Mouse (Mus musculus): ENCODE data around the gene Gm12184. TPM values are rescaled to one million over a fixed set of nuclear protein-coding genes. Genes with fewer than 3 reads are reported as not detected.
"Not testable (repeated sequence)": the region's sequence is repeated elsewhere in the genome, so short reads cannot be mapped to it uniquely, and the experiment has no call there.

Gene Gm12184
- total RNA-seq (2021): 1 to 10 TPM; 2.6 to 3.0 TPM
- long read RNA-seq, experiment 1, partial matches to known transcripts: 0 of 2 reads
- long read RNA-seq, experiment 1, other reads (novel, unspliced or antisense): 0 of 2 reads
- long read RNA-seq, experiment 2, partial matches to known transcripts: 0 of 5 reads
- long read RNA-seq, experiment 2, other reads (novel, unspliced or antisense): 2 of 5 reads

- DNase-seq; intact Hi-C loops (cut with DNase I): not testable (repeated sequence)
Observed at GRCm38 (mm10) chr11:48825979-48826751, at the start of gene Gm12184, which contains the start of gene Trim7. Gene Gm12184, minus strand, starts transcription at chr11:48826655. Gene Trim7, plus strand, starts transcription at chr11:48826140.

DNA sequence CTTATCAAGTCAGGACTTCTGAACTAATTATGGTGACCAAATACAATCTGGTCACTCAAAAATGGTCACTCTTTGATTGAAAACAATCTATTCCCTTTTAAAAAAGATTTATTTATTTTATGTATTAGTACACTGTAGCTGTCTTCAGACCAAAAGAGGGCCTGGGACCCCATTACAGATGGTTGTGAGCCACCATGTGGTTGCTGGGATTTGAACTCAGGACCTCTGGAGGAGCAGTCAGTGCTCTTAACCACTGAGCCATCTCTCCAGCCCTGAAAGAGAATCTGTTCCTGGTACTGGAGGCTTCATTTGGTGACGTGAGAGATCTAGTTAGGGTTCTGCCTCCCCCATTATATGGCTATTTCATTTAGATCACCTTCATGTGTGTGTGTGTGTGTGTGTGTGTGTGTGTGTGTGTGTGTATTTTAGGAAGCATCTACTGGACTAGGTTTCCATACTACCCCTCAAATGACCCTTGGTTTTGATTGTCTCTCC, 48.9 kb upstream of the Gm12184 start:
- intact Hi-C loops (cut with DNase I); DNase-seq: not testable (repeated sequence)

- intact Hi-C loops (cut with DNase I): loop anchor here (5.0 kb wide), 3 partner anchors 313 to 398 kb away; partner anchors contain the start of genes Btnl9 and Zfp62
- peak; percentile 52 to 65 for DNase-seq
Observed at GRCm38 (mm10) chr11:48874465-48874864, 48.0 kb upstream of the Gm12184 start.

- intact Hi-C loops (cut with DNase I): loop anchor here (1.0 to 5.0 kb wide), 4 partner anchors 230 to 399 kb away; partner anchors contain the start of genes Btnl9 and Zfp62
Observed at GRCm38 (mm10) chr11:48873591-48874290, 47.3 kb upstream of the Gm12184 start.

DNA sequence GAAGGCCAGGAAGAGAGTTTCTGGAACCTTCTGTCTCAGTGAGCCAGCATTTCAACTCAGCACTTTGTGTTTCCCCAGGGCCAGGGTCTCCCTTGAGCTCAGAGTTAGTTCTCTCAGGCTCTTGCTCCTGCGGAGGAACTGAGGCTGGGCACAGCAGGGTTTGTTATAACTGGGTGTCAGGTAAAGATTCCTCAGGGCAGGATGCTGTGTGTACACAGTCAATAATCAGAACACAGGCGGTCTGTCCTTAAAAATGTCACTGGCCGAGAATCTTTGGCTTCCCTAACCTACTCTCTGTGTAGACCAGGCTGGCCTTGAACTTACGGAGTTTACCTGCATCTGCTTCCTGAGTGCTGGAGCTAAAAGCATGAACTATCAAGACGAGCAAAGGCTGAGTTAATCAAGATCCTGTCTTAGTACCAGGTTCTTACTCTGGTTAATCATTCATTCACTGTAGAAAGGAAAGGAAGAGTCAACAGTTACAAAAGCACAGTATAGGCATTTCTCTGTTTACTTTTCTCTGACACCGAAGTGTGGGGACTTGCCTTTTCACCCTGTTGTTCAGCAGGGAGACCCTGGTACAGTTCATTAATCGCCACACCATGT, 46.3 kb upstream of the Gm12184 start:
- intact Hi-C loops (cut with DNase I): loop anchor here (1.0 to 5.0 kb wide), 4 partner anchors 231 to 400 kb away; partner anchors contain the start of genes Btnl9 and Zfp62
- DNase-seq: no peak

More at GRCm38 (mm10) chr11:48873591-48874290, 47.3 kb upstream of the Gm12184 start:
- no peak for DNase-seq

- intact Hi-C loops (cut with DNase I): loop anchor here (5.0 kb wide), 3 partner anchors 315 to 400 kb away; partner anchors contain the start of genes Btnl9 and Zfp62
- peak; percentile 37 to 59 for DNase-seq
Observed at GRCm38 (mm10) chr11:48871817-48872541, 45.5 kb upstream of the Gm12184 start.

DNA sequence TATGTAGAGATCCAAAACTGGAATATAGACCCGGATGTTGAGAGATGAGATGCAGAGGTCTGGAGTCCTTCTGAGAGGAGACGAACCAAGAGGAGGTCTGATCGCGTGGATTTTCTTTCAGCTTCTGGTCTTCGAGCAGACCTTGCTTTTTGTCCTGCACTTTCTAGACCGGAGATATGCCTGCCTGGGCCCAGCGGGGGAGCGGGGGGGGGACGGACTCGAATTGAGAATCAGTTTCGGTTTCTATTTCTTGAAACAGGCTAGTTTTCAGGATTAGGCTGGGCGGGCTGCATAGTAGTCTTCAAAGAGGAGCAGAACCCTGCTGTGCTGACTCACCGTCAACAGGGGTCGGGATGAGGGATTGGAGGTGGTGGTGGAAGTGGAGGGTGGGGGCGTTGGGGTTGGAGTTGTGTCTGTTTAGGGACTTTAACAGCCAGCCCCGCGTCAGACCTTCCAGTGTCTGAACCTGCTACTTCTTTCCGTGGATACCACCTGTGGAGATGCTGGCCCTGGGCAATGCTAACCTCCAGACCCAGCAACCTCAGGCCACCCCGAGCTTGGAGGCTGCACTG, 44.8 kb upstream of the Gm12184 start, which contains the start of gene Irgm1:
Gene Irgm1, minus strand, starts transcription at position 483 of the 572 bp plus-strand sequence.
- intact Hi-C loops (cut with DNase I): loop anchor here (5.0 kb wide), 3 partner anchors 316 to 401 kb away; partner anchors contain the start of genes Btnl9 and Zfp62
- DNase-seq: peak; percentile 64 to 72

DNA sequence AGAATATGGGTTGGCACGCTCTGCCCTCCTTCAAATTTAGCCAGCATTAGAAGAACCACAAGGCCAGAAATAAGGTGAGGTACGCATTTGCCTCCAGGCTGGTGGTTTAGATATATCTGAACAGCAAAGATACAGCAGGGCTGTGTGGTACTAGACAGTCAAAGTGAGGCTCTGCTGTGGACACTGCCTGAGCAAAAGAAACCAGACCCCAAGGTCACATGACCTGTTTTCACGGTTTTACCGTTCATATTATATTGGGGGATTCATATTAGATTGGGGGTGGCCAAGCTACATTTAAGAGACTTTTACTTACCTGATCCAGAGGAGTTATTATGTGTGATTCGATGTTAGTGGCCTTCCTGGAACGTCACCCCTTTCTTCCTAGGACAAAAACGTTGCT, 44.3 kb upstream of the Gm12184 start:
- intact Hi-C loops (cut with DNase I): loop anchor here (5.0 kb wide), 3 partner anchors 317 to 402 kb away; partner anchors contain the start of genes Btnl9 and Zfp62
- DNase-seq: no peak

GRCm38 (mm10) chr11:48869380-48870110, 43.1 kb upstream of the Gm12184 start:
- intact Hi-C loops (cut with DNase I): loop anchor here (5.0 kb wide), 3 partner anchors 318 to 403 kb away; partner anchors contain the start of genes Btnl9 and Zfp62
- DNase-seq: no peak

- intact Hi-C loops (cut with DNase I): no loop called here
- DNase-seq: no peak
Observed at GRCm38 (mm10) chr11:48866481-48866880, 40.0 kb upstream of the Gm12184 start.

DNA sequence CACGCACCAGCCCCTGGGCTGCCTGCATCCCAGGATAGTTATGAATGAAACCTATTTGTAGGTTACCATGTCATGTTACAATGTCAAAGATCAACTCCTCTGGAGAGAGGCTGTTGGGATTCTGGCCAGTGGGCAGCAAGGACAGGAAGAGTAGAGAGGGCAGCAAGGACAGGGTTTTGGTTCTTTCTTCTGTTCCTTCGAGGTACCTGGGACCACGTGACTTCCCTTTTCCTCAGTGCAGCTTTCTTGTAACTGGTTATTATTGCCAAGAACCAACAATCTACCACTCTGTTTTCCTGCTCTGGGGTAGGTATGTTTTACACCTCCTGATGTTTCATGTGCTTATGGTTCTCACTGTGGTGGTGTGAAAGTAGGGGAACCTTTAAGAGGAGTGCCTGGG, 37.4 kb upstream of the Gm12184 start:
- no peak for DNase-seq
- intact Hi-C loops (cut with DNase I): no loop called here

GRCm38 (mm10) chr11:48862784-48863319, 36.4 kb upstream of the Gm12184 start:
- no peak for DNase-seq

GRCm38 (mm10) chr11:48859014-48859413, 32.6 kb upstream of the Gm12184 start:
- DNase-seq: peak; percentile 42 to 76
- intact Hi-C loops (cut with DNase I): loop anchor here (1.0 kb wide), 1 partner anchor 69 kb away; no protein-coding TSS in a partner anchor

More at GRCm38 (mm10) chr11:48862784-48863319, 36.4 kb upstream of the Gm12184 start:
- intact Hi-C loops (cut with DNase I): no loop called here

GRCm38 (mm10) chr11:48853474-48854180, 27.2 kb upstream of the Gm12184 start:
- DNase-seq: peak; percentile 87 to 90
- intact Hi-C loops (cut with DNase I): loop anchor here (1.0 kb wide), 2 partner anchors 14 to 18 kb away; no protein-coding TSS in a partner anchor

GRCm38 (mm10) chr11:48852624-48853473, 26.4 kb upstream of the Gm12184 start:
- intact Hi-C loops (cut with DNase I): loop anchor here (1.0 kb wide), 2 partner anchors 14 to 18 kb away; no protein-coding TSS in a partner anchor

GRCm38 (mm10) chr11:48852190-48852589, 25.7 kb upstream of the Gm12184 start:
- intact Hi-C loops (cut with DNase I): no loop called here
- DNase-seq: no peak

More at GRCm38 (mm10) chr11:48852624-48853473, 26.4 kb upstream of the Gm12184 start:
- no peak for DNase-seq

Data from heart, postnatal 14 days (tissue).